Mouse (Mus musculus): ENCODE data around the gene Rmi1. TPM values are rescaled to one million over a fixed set of nuclear protein-coding genes. Genes with fewer than 3 reads are reported as not detected.

The Rmi1 gene
- total RNA-seq, 4 experiments from 2014 or later: 9.0 to 10.5 (median 9.7) TPM

Small RNAs within 50 kb of the gene (microRNA-seq; reads per million reads assigned to microRNA genes)
- 15.7 reads per million, percentile 33 among the genes with 10 or more reads in this experiment for gene Mir7-1

Other genes with a start within 250 kb of the Rmi1 start
- 10 to 100 TPM; 21.2 to 26.2 (median 24.6) TPM for gene Idnk, start 244.6 kb upstream of the Rmi1 start, total RNA-seq (2022)
- 10 to 100 TPM; 46.8 to 51.6 (median 48.3) TPM for gene Ubqln1, start 186.6 kb upstream of the Rmi1 start, total RNA-seq (2022)
- gene Gkap1, start 126.5 kb upstream of the Rmi1 start, total RNA-seq (2022): 10 to 100 TPM; 18.4 to 28.5 (median 22.0) TPM
- gene Kif27, start 43.1 kb upstream of the Rmi1 start, total RNA-seq (2022): under 1 TPM in 3 of 4 experiments, not detected in 1; 0.09 to 0.11 (median 0.11) TPM
- gene 2210016F16Rik, start 17.0 kb upstream of the Rmi1 start, total RNA-seq (2022): 10 to 100 TPM; 16.5 to 18.1 (median 17.0) TPM
- 100 to 1,000 TPM; 405 to 444 (median 422) TPM for gene Hnrnpk, start 1.1 kb downstream of the Rmi1 start, total RNA-seq (2022)
- gene Slc28a3, start 208.6 kb downstream of the Rmi1 start, total RNA-seq (2022): not detected

Data from heart, adult 8-10 months (tissue).